Mouse (Mus musculus) stomach, postnatal 0 days (tissue): ENCODE data around the gene Cryzl2.
A peak's percentile ranks its signal among the peaks of the same experiment; 100 is the strongest.

Experiments used
- CTCF ChIP-seq: IDR thresholded peaks from 2 replicates; pipeline ENCODE4 v1.5.1; 2016; ENCODE audit warnings: antibody characterized with exemption, low read depth, mild to moderate bottlenecking, moderate library complexity
- EP300 ChIP-seq: optimal IDR thresholded peaks from 2 replicates; pipeline ENCODE3; 2016; ENCODE audit warnings: antibody characterized with exemption

DNA sequence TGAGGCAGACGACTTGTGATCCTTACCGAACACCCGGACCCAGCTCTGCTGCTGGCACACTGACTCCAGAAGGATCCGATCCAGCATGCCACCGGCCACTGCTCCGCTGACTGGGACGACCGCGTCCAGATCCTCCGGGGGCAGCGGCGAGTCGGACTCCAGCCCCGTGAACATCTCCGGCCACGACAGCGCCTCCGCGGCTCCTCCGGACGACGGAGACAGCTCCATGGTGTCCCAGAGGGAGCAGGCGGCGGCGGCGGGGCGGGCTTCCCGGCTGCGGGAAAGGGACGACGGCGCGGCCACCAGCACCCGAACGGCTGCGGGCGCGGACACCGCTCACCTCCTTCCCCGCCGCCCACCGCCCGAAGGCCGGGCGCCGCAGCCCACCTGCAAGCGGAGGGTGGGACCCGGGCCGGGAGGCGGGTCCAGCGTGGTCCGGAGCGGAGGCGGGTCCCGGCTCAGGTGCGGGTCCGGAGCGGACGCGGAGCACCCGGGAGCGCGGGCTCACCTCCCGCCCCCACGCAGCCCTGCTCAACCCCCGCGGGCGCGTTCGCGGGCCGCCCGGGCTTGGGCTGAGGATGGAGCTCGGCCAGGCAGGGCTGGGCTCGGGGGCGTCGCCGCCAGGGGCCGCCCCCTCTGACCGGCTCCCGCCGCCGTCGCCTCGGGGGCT lies 46.5 kb upstream of the Cryzl2 start:
- TF ChIP-seq CTCF (peak; percentile 42), EP300 (no peak)
